Mouse (Mus musculus): ENCODE measurements around the gene Traf1. TPM values are rescaled to one million over a fixed set of nuclear protein-coding genes. Genes with fewer than 3 reads are reported as not detected.

The Traf1 gene
- polyA plus RNA-seq (2015; fragmentation: Nextera tagmentation; extraction: Ambion mirVana): 2.9 and 3.5 TPM in 2 replicates

DNA sequence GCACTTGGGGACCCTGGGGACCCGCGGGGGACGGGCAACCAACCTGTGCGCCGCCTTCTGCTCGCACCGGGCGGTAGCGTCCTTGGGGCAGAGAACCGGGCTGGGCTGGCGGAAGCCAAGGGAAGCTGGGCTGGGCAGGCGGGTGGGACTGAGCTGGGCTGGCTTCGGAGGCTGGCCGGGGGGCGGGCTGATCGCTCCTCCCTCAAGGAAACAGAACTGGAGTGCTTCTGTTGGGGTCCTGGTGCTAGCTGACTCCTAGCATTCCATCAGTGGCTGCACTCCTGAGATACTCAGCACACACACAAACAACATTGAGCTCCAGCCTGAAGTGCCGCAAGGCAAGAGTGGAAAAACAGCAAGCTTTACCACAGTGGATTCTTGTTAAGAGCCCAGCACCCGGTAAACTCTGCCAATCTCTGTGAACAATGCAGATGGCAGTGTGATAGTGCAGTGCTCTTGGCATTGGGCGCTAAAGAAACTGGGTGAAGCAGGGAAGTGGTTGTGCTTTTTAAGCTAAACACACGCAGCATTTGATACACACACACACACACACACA, at the start of gene Traf1:
Gene Traf1, minus strand, starts transcription at position 292 of the 556 bp plus-strand sequence.
- H3K36me3 ChIP-seq (ENCODE audit: control insufficient read depth, insufficient read depth, low read length): no peaks in the 10 kb centered on the region
- no peaks in the 10 kb centered on the region for H3K9me3 ChIP-seq (ENCODE audit: control insufficient read depth, low read length)
- peak within 1 kb of the TSS; percentile 70 for H3K9ac ChIP-seq (ENCODE audit: low read depth, low read length)
- H3K4me2 ChIP-seq (ENCODE audit: low read depth, low read length): peak within 1 kb of the TSS; percentile 64
- H3K27ac ChIP-seq (ENCODE audit: low read length): no peak within 1 kb of the TSS
- WGBS: 12% methylated on average over 20 of the region's 20 CpGs
- no peaks in the 10 kb centered on the region for H3K27me3 ChIP-seq (replicated peaks; ENCODE audit: control insufficient read depth, insufficient read depth, low read length)
- H3K4me1 ChIP-seq (ENCODE audit: control insufficient read depth, insufficient read depth, low read length): peaks cover 17% of the 10 kb centered on the region
- peak; percentile 75 for ATAC-seq
- peak within 1 kb of the TSS; percentile 38 for H3K4me3 ChIP-seq (ENCODE audit: low read length)

DNA sequence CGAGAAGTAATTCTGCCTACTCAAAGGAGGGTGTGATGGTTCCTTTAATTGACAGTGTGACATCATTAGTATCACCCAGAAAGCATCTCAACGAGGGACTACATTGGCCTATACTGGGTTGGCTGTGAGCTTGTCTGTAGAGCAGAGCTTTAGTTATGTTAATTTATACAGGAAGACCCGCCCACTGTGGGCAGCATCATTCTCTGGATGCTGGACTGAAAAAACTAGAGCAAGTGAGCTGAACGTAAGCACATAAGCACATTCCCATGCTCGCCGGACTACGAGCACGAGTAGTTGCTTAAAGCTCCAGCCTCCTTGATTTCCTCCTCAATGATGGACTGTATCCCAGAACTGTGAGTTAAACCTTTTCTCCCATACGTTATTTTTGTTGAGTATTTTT, 37.4 kb upstream of the Traf1 start:
- ATAC-seq: no peak
- 82% methylated on average over 9 of the region's 9 CpGs for WGBS
- Histone ChIP-seq H3K4me3 (ENCODE audit: low read length) (no peak overlapping the region), H3K36me3 (ENCODE audit: control insufficient read depth, insufficient read depth, low read length) (no peaks in the 10 kb centered on the region), H3K4me1 (ENCODE audit: control insufficient read depth, insufficient read depth, low read length) (no peaks in the 10 kb centered on the region), H3K27ac (ENCODE audit: low read length) (no peak overlapping the region), H3K27me3 (replicated peaks; ENCODE audit: control insufficient read depth, insufficient read depth, low read length) (no peaks in the 10 kb centered on the region), H3K9me3 (ENCODE audit: control insufficient read depth, low read length) (no peaks in the 10 kb centered on the region), H3K9ac (ENCODE audit: low read depth, low read length) (no peak overlapping the region), H3K4me2 (ENCODE audit: low read depth, low read length) (no peak overlapping the region)

DNA sequence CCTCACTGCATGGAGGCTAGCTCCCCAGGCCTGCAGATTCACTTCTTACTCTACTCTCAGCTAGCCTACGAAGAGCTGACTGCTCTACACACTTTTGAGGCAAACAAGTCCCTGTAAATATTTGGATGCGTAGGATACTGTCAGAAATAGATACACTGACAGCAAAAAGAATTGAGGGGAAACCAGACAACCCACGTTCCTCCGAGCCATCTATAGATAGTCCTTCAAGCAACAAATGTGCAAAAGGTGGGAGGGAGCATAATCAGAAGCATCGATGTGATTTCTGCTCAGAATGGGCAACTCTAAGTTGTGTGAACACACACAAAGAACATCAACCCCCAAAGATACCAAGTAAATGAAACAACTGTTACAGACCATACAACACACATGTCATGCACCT, 34.9 kb upstream of the Traf1 start:
- no peak overlapping the region for H3K4me3 ChIP-seq (ENCODE audit: low read length)
- WGBS: 78% methylated on average over 5 of the region's 5 CpGs
- no peak overlapping the region for H3K27ac ChIP-seq (ENCODE audit: low read length)
- no peaks in the 10 kb centered on the region for H3K27me3 ChIP-seq (replicated peaks; ENCODE audit: control insufficient read depth, insufficient read depth, low read length)
- no peaks in the 10 kb centered on the region for H3K4me1 ChIP-seq (ENCODE audit: control insufficient read depth, insufficient read depth, low read length)
- no peaks in the 10 kb centered on the region for H3K36me3 ChIP-seq (ENCODE audit: control insufficient read depth, insufficient read depth, low read length)
- H3K4me2 ChIP-seq (ENCODE audit: low read depth, low read length): no peak overlapping the region
- ATAC-seq: no peak
- no peak overlapping the region for H3K9ac ChIP-seq (ENCODE audit: low read depth, low read length)
- H3K9me3 ChIP-seq (ENCODE audit: control insufficient read depth, low read length): no peaks in the 10 kb centered on the region

DNA sequence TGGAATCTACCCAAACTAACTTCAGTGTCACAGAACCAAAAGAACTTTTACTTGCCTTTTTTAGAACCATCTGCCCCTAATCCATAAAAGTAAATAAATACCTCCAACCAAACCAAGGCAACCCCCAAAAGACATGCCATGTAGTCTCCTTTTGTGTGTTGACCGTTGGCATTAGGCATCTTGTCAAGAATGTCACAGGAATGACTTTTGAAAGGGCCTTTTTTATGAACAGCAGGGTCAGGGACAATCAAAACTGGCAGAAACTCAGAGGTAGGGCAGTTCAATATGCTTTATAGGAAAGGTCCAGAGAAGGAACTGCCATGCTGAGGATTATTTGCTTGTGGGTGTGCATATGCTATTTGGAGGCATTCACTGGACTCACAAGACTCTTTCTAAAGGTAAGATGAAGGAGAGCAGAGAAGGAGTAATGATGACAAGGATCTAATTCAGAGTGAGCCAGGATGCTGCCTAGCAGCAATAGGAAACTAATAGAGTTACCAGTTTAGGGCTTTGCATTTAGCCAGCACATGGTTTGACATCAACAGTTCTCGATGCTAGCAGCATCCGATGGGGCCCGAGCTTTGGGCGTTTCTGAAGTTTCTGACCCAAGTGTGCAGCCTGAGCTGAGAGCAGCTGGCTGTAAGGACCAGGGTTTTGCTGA, 32.3 kb upstream of the Traf1 start:
- Histone ChIP-seq H3K27me3 (replicated peaks; ENCODE audit: control insufficient read depth, insufficient read depth, low read length) (no peaks in the 10 kb centered on the region), H3K27ac (ENCODE audit: low read length) (no peak overlapping the region), H3K9ac (ENCODE audit: low read depth, low read length) (no peak overlapping the region), H3K9me3 (ENCODE audit: control insufficient read depth, low read length) (no peaks in the 10 kb centered on the region), H3K4me2 (ENCODE audit: low read depth, low read length) (no peak overlapping the region), H3K36me3 (ENCODE audit: control insufficient read depth, insufficient read depth, low read length) (no peaks in the 10 kb centered on the region), H3K4me1 (ENCODE audit: control insufficient read depth, insufficient read depth, low read length) (0 out of 2 replicates have a peak, but pooled peaks cover 4% of the 10 kb centered on the region), H3K4me3 (ENCODE audit: low read length) (no peak overlapping the region)
- 74% methylated on average over 5 of the region's 5 CpGs for WGBS
- ATAC-seq: no peak

DNA sequence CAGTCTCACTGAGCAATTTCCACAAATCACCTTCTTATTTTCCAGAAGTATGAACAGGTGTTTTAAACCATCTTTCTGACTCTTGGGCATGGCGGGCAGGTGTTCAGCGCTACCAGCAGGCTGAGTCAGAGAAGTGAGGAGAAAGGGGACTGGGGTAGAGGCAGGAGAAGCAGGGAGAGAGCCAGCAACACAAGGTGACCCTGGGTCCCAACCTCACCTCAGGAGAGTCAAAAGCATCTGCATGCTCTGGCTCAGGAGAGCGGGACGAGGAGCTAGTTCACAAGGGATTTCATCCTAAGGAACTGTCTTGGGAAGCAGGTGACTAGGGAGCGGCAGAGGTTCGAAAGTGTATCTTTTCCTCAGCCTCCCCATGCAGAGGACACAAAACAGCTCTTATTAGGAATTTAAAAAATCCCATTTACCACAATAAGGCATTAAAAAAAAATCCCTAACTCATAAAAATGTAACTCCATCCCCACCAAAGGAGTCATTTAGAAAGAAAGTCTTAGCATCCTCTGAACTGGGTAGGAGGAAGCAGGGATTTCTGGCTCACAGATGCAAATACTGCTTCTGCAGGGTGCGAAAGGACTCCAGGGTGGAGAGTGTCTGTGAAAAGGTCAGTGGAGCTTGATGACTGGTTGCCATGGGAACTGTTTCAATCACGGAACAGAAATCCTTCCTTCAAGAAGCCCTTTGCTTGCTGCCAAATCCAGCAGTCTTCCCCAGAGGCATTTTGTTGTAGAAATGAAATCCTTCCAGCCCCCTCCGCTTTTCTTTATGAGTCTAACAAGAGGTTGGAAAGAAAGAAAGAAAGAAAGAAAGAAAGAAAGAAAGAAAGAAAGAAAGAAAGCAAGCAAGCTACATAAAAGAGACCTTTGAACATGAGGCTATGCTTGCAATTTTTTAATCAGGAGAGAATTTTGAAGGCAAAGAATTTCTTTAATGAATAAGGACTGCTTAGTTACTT, 31.4 kb upstream of the Traf1 start:
- Histone ChIP-seq H3K27ac (ENCODE audit: low read length) (no peak overlapping the region), H3K4me1 (ENCODE audit: control insufficient read depth, insufficient read depth, low read length) (0 out of 2 replicates have a peak, but pooled peaks cover 4% of the 10 kb centered on the region), H3K9ac (ENCODE audit: low read depth, low read length) (no peak overlapping the region), H3K36me3 (ENCODE audit: control insufficient read depth, insufficient read depth, low read length) (no peaks in the 10 kb centered on the region), H3K4me2 (ENCODE audit: low read depth, low read length) (no peak overlapping the region), H3K4me3 (ENCODE audit: low read length) (no peak overlapping the region), H3K27me3 (replicated peaks; ENCODE audit: control insufficient read depth, insufficient read depth, low read length) (no peaks in the 10 kb centered on the region), H3K9me3 (ENCODE audit: control insufficient read depth, low read length) (no peaks in the 10 kb centered on the region)
- ATAC-seq: no peak
- 28% methylated on average over 9 of the region's 9 CpGs for WGBS

DNA sequence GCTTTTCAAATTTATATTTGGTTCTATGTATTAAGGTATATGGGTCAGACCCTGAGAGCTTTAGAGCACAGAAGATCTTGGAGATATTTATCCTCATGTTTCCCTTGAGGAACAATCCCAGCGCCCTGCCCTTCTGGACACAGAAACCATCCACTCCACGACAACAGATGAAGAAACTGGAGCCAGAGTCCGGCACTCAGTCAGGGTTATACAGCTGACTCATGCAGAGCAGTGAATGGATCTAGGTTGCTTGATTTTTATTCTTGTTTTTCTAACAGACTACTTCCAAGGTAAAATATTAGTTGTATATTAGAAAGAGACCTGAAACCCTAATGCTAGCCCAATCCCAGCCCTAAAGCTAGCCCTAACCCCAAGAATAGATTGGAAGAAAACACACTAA, 30.4 kb upstream of the Traf1 start:
- Histone ChIP-seq H3K27ac (ENCODE audit: low read length) (no peak overlapping the region), H3K4me2 (ENCODE audit: low read depth, low read length) (no peak overlapping the region), H3K9ac (ENCODE audit: low read depth, low read length) (no peak overlapping the region), H3K4me3 (ENCODE audit: low read length) (no peak overlapping the region), H3K36me3 (ENCODE audit: control insufficient read depth, insufficient read depth, low read length) (no peaks in the 10 kb centered on the region), H3K4me1 (ENCODE audit: control insufficient read depth, insufficient read depth, low read length) (0 out of 2 replicates have a peak, but pooled peaks cover 4% of the 10 kb centered on the region), H3K27me3 (replicated peaks; ENCODE audit: control insufficient read depth, insufficient read depth, low read length) (no peaks in the 10 kb centered on the region), H3K9me3 (ENCODE audit: control insufficient read depth, low read length) (no peaks in the 10 kb centered on the region)
- 70% methylated on average over 3 of the region's 3 CpGs for WGBS
- ATAC-seq: no peak

DNA sequence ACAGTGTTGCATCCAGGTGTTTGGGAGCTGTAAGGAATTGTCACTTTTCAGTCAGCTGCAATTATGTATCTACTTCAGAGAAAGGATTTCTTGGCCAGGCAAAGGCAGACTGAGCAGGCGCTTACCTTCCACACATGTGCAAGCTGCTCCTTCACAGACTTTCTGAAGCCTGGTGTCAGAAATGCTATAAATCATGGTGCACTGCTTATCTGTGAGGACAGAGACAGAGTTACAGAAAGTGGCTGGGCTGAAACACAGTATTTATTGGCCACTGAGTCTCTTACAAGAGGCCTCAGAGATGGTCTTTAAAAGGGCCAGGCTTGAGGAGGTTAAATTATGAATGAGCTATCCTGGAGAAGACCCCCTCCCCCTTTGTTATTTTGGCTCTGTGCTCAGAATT, 28.2 kb upstream of the Traf1 start:
- Histone ChIP-seq H3K4me3 (ENCODE audit: low read length) (no peak overlapping the region), H3K27ac (ENCODE audit: low read length) (no peak overlapping the region), H3K36me3 (ENCODE audit: control insufficient read depth, insufficient read depth, low read length) (no peaks in the 10 kb centered on the region), H3K27me3 (replicated peaks; ENCODE audit: control insufficient read depth, insufficient read depth, low read length) (no peaks in the 10 kb centered on the region), H3K4me1 (ENCODE audit: control insufficient read depth, insufficient read depth, low read length) (0 out of 2 replicates have a peak, but pooled peaks cover 4% of the 10 kb centered on the region), H3K4me2 (ENCODE audit: low read depth, low read length) (no peak overlapping the region), H3K9ac (ENCODE audit: low read depth, low read length) (no peak overlapping the region), H3K9me3 (ENCODE audit: control insufficient read depth, low read length) (no peaks in the 10 kb centered on the region)
- WGBS: 57% methylated on average over 1 of the region's 1 CpGs
- peak; percentile 57; the same call in 1 of the 2 replicates for ATAC-seq

DNA sequence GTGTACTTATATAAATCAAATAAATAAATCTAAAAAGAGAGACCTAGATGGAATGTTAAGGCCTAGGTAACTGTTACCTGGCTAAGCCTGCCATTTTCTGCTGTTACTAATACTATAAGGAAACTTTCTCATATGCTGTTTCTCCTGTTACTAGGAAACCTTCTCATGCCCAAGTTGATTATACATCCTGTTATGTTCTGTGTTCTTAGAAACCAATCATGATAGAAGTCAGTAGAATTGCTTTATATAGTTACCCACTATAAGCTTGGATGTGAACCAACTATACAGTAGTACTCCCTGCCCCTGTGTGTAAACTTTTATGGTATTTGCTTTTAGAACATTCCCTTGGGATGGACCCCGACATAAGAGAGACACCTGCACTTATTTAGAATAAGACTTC, 26.0 kb upstream of the Traf1 start:
- no peaks in the 10 kb centered on the region for H3K9me3 ChIP-seq (ENCODE audit: control insufficient read depth, low read length)
- no peaks in the 10 kb centered on the region for H3K36me3 ChIP-seq (ENCODE audit: control insufficient read depth, insufficient read depth, low read length)
- no peak overlapping the region for H3K27ac ChIP-seq (ENCODE audit: low read length)
- H3K4me1 ChIP-seq (ENCODE audit: control insufficient read depth, insufficient read depth, low read length): peaks cover 7% of the 10 kb centered on the region; the same call in 1 of the 2 replicates
- H3K4me3 ChIP-seq (ENCODE audit: low read length): no peak overlapping the region
- no peak overlapping the region for H3K9ac ChIP-seq (ENCODE audit: low read depth, low read length)
- no peak overlapping the region for H3K4me2 ChIP-seq (ENCODE audit: low read depth, low read length)
- H3K27me3 ChIP-seq (replicated peaks; ENCODE audit: control insufficient read depth, insufficient read depth, low read length): no peaks in the 10 kb centered on the region
- 38% methylated on average over 1 of the region's 1 CpGs for WGBS
- no peak for ATAC-seq

DNA sequence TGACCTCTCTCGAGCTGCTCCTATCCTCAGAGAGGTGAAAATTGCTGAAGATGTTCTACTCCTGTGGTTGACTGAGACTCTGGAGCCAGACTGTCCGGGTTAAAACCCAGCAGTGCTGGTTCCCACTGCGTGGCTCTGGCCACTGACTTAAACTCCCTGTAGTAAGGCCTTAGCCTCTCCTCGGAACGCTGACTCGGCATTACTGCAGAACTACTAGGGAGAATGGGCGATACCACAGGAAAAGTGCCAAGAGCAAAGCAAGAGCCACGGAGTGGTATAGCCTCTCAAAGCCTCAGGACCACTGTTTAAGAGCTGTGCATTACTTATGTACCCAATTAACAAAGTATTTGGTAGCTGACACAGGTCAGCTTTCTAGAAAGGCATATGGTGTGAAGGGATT, 23.3 kb upstream of the Traf1 start:
- Histone ChIP-seq H3K4me3 (ENCODE audit: low read length) (no peak overlapping the region), H3K4me2 (ENCODE audit: low read depth, low read length) (no peak overlapping the region), H3K27me3 (replicated peaks; ENCODE audit: control insufficient read depth, insufficient read depth, low read length) (no peaks in the 10 kb centered on the region), H3K36me3 (ENCODE audit: control insufficient read depth, insufficient read depth, low read length) (no peaks in the 10 kb centered on the region), H3K9ac (ENCODE audit: low read depth, low read length) (no peak overlapping the region), H3K9me3 (ENCODE audit: control insufficient read depth, low read length) (no peaks in the 10 kb centered on the region), H3K27ac (ENCODE audit: low read length) (no peak overlapping the region), H3K4me1 (ENCODE audit: control insufficient read depth, insufficient read depth, low read length) (peaks cover 13% of the 10 kb centered on the region; the same call in 1 of the 2 replicates)
- 79% methylated on average over 8 of the region's 8 CpGs for whole genome bisulfite sequencing
- no peak for ATAC-seq
